Mouse (Mus musculus): ENCODE measurements around the gene Gria4. TPM values are rescaled to one million over a fixed set of nuclear protein-coding genes. Genes with fewer than 3 reads are reported as not detected.

Gria4 gene
- polyA plus RNA-seq, 1 experiment: 0.19 TPM

- WGBS: 45% methylated on average over 1 of the region's 1 CpGs
- H3K4me1 ChIP-seq (ENCODE audit: control insufficient read depth, insufficient read depth, insufficient read length, low read length): no peaks in the 10 kb centered on the region
- no peak overlapping the region for H3K4me3 ChIP-seq (ENCODE audit: low read depth, low read length)
- no peaks in the 10 kb centered on the region for H3K36me3 ChIP-seq (ENCODE audit: control insufficient read depth, insufficient read depth, low read length)
- TF ChIP-seq POLR2A (IDR thresholded peaks at IDR 0.05; ENCODE audit: low read depth, low read length) (no peak), CTCF (IDR thresholded peaks at IDR 0.05; ENCODE audit: extremely low read depth, insufficient read length, insufficient replicate concordance, low read depth, low read length) (no peak)
- H3K27ac ChIP-seq (ENCODE audit: insufficient read depth, low read depth, low read length): no peak overlapping the region
- no peaks in the 10 kb centered on the region for H3K27me3 ChIP-seq (ENCODE audit: control insufficient read depth, insufficient read depth, low read length)
Measured at GRCm38 (mm10) chr9:4505087-4505486, 290.9 kb downstream of the Gria4 start.

- 73% methylated on average over 2 of the region's 2 CpGs for WGBS
- Histone ChIP-seq H3K36me3 (ENCODE audit: control insufficient read depth, insufficient read depth, low read length) (no peaks in the 10 kb centered on the region), H3K27ac (ENCODE audit: insufficient read depth, low read depth, low read length) (no peak overlapping the region), H3K27me3 (ENCODE audit: control insufficient read depth, insufficient read depth, low read length) (no peaks in the 10 kb centered on the region), H3K4me1 (ENCODE audit: control insufficient read depth, insufficient read depth, insufficient read length, low read length) (no peaks in the 10 kb centered on the region), H3K4me3 (ENCODE audit: low read depth, low read length) (no peak overlapping the region)
- TF ChIP-seq CTCF (IDR thresholded peaks at IDR 0.05; ENCODE audit: extremely low read depth, insufficient read length, insufficient replicate concordance, low read depth, low read length): no peak
- TF ChIP-seq POLR2A (IDR thresholded peaks at IDR 0.05; ENCODE audit: low read depth, low read length): no peak
Measured at GRCm38 (mm10) chr9:4486428-4486827, 309.6 kb downstream of the Gria4 start.

GRCm38 (mm10) chr9:4484502-4484901 is 311.5 kb downstream of the Gria4 start:
- H3K27ac ChIP-seq (ENCODE audit: insufficient read depth, low read depth, low read length): no peak overlapping the region
- H3K27me3 ChIP-seq (ENCODE audit: control insufficient read depth, insufficient read depth, low read length): no peaks in the 10 kb centered on the region
- H3K36me3 ChIP-seq (ENCODE audit: control insufficient read depth, insufficient read depth, low read length): no peaks in the 10 kb centered on the region
- no peak overlapping the region for H3K4me3 ChIP-seq (ENCODE audit: low read depth, low read length)
- H3K4me1 ChIP-seq (ENCODE audit: control insufficient read depth, insufficient read depth, insufficient read length, low read length): no peaks in the 10 kb centered on the region
- 76% methylated on average over 2 of the region's 2 CpGs for WGBS
- TF ChIP-seq CTCF (IDR thresholded peaks at IDR 0.05; ENCODE audit: extremely low read depth, insufficient read length, insufficient replicate concordance, low read depth, low read length): no peak

GRCm38 (mm10) chr9:4470791-4471190 is 325.2 kb downstream of the Gria4 start:
- Histone ChIP-seq H3K27ac (ENCODE audit: insufficient read depth, low read depth, low read length) (no peak overlapping the region), H3K36me3 (ENCODE audit: control insufficient read depth, insufficient read depth, low read length) (no peaks in the 10 kb centered on the region), H3K4me3 (ENCODE audit: low read depth, low read length) (no peak overlapping the region), H3K27me3 (ENCODE audit: control insufficient read depth, insufficient read depth, low read length) (no peaks in the 10 kb centered on the region), H3K4me1 (ENCODE audit: control insufficient read depth, insufficient read depth, insufficient read length, low read length) (no peaks in the 10 kb centered on the region)
- TF ChIP-seq CTCF (IDR thresholded peaks at IDR 0.05; ENCODE audit: extremely low read depth, insufficient read length, insufficient replicate concordance, low read depth, low read length) (no peak), POLR2A (IDR thresholded peaks at IDR 0.05; ENCODE audit: low read depth, low read length) (no peak)
- WGBS: 37% methylated on average over 2 of the region's 2 CpGs

- Histone ChIP-seq H3K27me3 (ENCODE audit: control insufficient read depth, insufficient read depth, low read length) (no peaks in the 10 kb centered on the region), H3K4me3 (ENCODE audit: low read depth, low read length) (no peak overlapping the region), H3K27ac (ENCODE audit: insufficient read depth, low read depth, low read length) (no peak overlapping the region), H3K4me1 (ENCODE audit: control insufficient read depth, insufficient read depth, insufficient read length, low read length) (no peaks in the 10 kb centered on the region), H3K36me3 (ENCODE audit: control insufficient read depth, insufficient read depth, low read length) (no peaks in the 10 kb centered on the region)
- 76% methylated on average over 1 of the region's 1 CpGs for WGBS
- no peak for TF ChIP-seq POLR2A (IDR thresholded peaks at IDR 0.05; ENCODE audit: low read depth, low read length)
- TF ChIP-seq CTCF (IDR thresholded peaks at IDR 0.05; ENCODE audit: extremely low read depth, insufficient read length, insufficient replicate concordance, low read depth, low read length): no peak
Measured at GRCm38 (mm10) chr9:4459456-4460070, 336.5 kb downstream of the Gria4 start.

- no peak overlapping the region for H3K4me3 ChIP-seq (ENCODE audit: low read depth, low read length)
- H3K36me3 ChIP-seq (ENCODE audit: control insufficient read depth, insufficient read depth, low read length): no peaks in the 10 kb centered on the region
- no peak for TF ChIP-seq POLR2A (IDR thresholded peaks at IDR 0.05; ENCODE audit: low read depth, low read length)
- TF ChIP-seq CTCF (IDR thresholded peaks at IDR 0.05; ENCODE audit: extremely low read depth, insufficient read length, insufficient replicate concordance, low read depth, low read length): no peak
- H3K4me1 ChIP-seq (ENCODE audit: control insufficient read depth, insufficient read depth, insufficient read length, low read length): no peaks in the 10 kb centered on the region
- WGBS: 83% methylated on average over 1 of the region's 1 CpGs
- H3K27me3 ChIP-seq (ENCODE audit: control insufficient read depth, insufficient read depth, low read length): no peaks in the 10 kb centered on the region
- H3K27ac ChIP-seq (ENCODE audit: insufficient read depth, low read depth, low read length): no peak overlapping the region
Measured at GRCm38 (mm10) chr9:4458193-4458592, 337.8 kb downstream of the Gria4 start.

- WGBS: 85% methylated on average over 1 of the region's 1 CpGs
- no peak overlapping the region for H3K4me3 ChIP-seq (ENCODE audit: low read depth, low read length)
- no peaks in the 10 kb centered on the region for H3K4me1 ChIP-seq (ENCODE audit: control insufficient read depth, insufficient read depth, insufficient read length, low read length)
- no peaks in the 10 kb centered on the region for H3K27me3 ChIP-seq (ENCODE audit: control insufficient read depth, insufficient read depth, low read length)
- no peaks in the 10 kb centered on the region for H3K36me3 ChIP-seq (ENCODE audit: control insufficient read depth, insufficient read depth, low read length)
- H3K27ac ChIP-seq (ENCODE audit: insufficient read depth, low read depth, low read length): no peak overlapping the region
- TF ChIP-seq CTCF (IDR thresholded peaks at IDR 0.05; ENCODE audit: extremely low read depth, insufficient read length, insufficient replicate concordance, low read depth, low read length) (no peak), POLR2A (IDR thresholded peaks at IDR 0.05; ENCODE audit: low read depth, low read length) (no peak)
Measured at GRCm38 (mm10) chr9:4457644-4458043, 338.4 kb downstream of the Gria4 start.

Data from small intestine, adult 2 months (tissue).